Mouse (Mus musculus) gastrocnemius, adult 8-10 months (tissue): Measurements from ENCODE around the gene Smc5. TPM values are rescaled to one million over a fixed set of nuclear protein-coding genes. Genes with fewer than 3 reads are reported as not detected.

ENCODE experiments used
- total RNA-seq, 4 experiments: library from RNA; stranded (reverse); gene quantifications; 2 replicates each; pipeline ENCODE4 v1.2.4; 2022

Smc5 gene
- total RNA-seq, 4 experiments from 2014 or later, result 10.5 to 14.5 (median 11.8) TPM

Other genes starting within 250 kb of the Smc5 start
- 100 to 1,000 TPM; 108 to 165 (median 128) TPM for gene Klf9, start 132.7 kb downstream of the Smc5 start, total RNA-seq
- 1 to 10 TPM in 3 of 4 experiments, under 1 TPM in 1; 0.99 to 1.9 (median 1.2) TPM for gene Mamdc2, start 174.5 kb upstream of the Smc5 start, total RNA-seq